Mouse (Mus musculus): ENCODE data around the gene Gm36210.

DNA sequence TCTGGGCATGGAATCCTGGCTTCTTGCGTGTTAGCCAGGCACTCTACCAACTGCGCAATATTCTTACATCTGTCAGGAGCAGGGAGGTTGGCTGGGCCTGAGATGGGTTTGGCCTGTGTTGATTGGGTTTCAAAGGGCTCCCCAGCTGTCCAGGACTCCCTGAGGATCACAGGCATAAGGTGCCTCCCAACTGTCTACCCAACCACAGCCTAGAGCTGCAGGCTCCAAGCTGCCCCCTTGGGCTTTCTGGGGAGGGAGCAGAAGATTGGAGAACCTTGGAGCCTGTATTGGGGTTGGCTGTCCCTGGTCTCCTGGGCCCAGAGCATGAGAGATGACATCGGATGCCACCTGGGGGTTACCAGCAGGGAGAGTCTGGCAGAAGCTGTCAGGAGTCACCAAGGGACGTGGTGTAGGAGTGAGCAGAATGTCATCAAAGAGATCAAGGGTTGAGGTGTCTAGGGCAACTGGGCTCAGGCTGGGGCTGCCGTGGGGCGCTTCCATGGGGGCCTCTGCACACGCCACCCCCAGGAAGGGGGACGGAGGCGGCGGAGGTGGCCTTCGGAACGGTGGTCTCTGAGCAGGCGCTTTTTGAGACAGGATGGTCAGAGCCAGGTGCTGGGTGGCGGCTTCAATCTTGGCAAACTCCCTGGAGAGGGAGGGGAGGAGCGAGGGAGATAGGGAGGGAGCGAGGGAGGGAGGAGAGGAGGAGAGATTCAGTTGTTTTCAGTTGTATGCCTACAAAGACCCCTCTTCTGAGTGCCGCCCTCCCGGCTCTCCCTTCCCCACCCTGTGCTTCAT is 7.3 kb downstream of the Gm36210 start:
- TF ChIP-seq MAZ (IDR thresholded peaks at IDR 0.05; ENCODE audit: low read depth, low read length) = no peak
- no peak for TF ChIP-seq CTCF (conservative IDR thresholded peaks at IDR 0.05 in 1 of 2, IDR thresholded peaks at IDR 0.05 in 1 of 2; ENCODE audit: low read depth in 2 of 2, low read length in 2 of 2)
- no peak for TF ChIP-seq MXI1 (IDR thresholded peaks at IDR 0.05; ENCODE audit: low read depth, low read length)
- TF ChIP-seq EP300 (IDR thresholded peaks at IDR 0.05; ENCODE audit: low read length) = no peak
- TF ChIP-seq POLR2AphosphoS2 (IDR thresholded peaks at IDR 0.05; ENCODE audit: low read depth, low read length) = no peak
- no peak for TF ChIP-seq ZC3H11A (IDR thresholded peaks at IDR 0.05; ENCODE audit: low read depth, low read length)
- TF ChIP-seq POLR2A (IDR thresholded peaks at IDR 0.05; ENCODE audit: low read depth, low read length) = no peak
- TF ChIP-seq MEF2A (IDR thresholded peaks at IDR 0.05; ENCODE audit: borderline replicate concordance, low read depth, low read length) = no peak
- no peak for TF ChIP-seq MAFK (IDR thresholded peaks at IDR 0.05; ENCODE audit: insufficient replicate concordance, low read length)
- TF ChIP-seq KAT2A (IDR thresholded peaks at IDR 0.05; ENCODE audit: insufficient replicate concordance, low read length) = no peak
- no peak for TF ChIP-seq E2F4 (IDR thresholded peaks at IDR 0.05; ENCODE audit: insufficient replicate concordance, low read depth, low read length)
- TF ChIP-seq NELFE (IDR thresholded peaks at IDR 0.05; ENCODE audit: low read depth, low read length) = no peak

Data from CH12.LX (cell line).